Mouse (Mus musculus) bone marrow macrophage, adult 2 months (primary cell): Measurements from ENCODE around the gene Kcnk15.

Experiments
- CTCF ChIP-seq: IDR thresholded peaks from 2 replicates; pipeline ENCODE4 v1.5.1; 2012; ENCODE audit warnings: low read depth, mild to moderate bottlenecking, low read length, moderate library complexity
- POLR2A ChIP-seq: IDR thresholded peaks from 2 replicates; pipeline ENCODE4 v1.6.1; 2012; ENCODE audit warnings: mild to moderate bottlenecking, low read depth, low read length, borderline replicate concordance

DNA sequence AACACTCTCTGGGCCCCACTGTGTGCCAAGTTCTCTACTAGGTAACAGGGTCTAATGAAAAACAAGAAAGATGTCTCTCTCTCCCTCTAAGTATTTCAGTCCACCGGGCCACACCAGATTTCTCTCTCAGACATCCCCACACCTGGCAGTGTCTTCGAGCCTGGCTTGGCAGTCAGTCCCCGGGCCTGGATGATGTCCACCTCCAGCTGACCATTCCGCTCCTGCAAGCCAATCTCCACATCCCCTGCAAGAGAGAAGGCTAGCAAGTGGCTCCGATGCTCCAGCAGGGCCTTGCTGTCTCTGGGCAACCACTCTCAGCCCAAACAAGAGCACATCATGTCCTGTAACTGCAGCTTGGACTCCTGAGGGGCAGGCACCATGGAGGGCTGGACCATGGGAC, 11.9 kb downstream of the Kcnk15 start:
- TF ChIP-seq CTCF (no peak), POLR2A (no peak)
